Mouse (Mus musculus) thymus, adult 2 months (tissue): ENCODE measurements around the gene Jph3. TPM values are rescaled to one million over a fixed set of nuclear protein-coding genes. Genes with fewer than 3 reads are reported as not detected.

Experiments
- DNase-seq: peaks from one replicate; pipeline ENCODE4 v3.0.0; 2021
- H3K27ac ChIP-seq: fragments of 200-500 bp; 2 replicates; pipeline ENCODE4 v1.5.1; 2012; ENCODE audit warnings: low read length, control low read depth; ENCODE audit not compliant: control insufficient read depth, insufficient read depth
- H3K27me3 ChIP-seq: fragments of 200-500 bp; 2 replicates; pipeline ENCODE4 v1.6.1; 2012; ENCODE audit warnings: mild to moderate bottlenecking, low read length, moderate library complexity, mixed read lengths; ENCODE audit not compliant: control insufficient read depth, insufficient read depth
- H3K36me3 ChIP-seq: fragments of 200-500 bp; 2 replicates; pipeline ENCODE4 v1.6.1; 2012; ENCODE audit warnings: mild to moderate bottlenecking, low read length, moderate library complexity; ENCODE audit not compliant: control insufficient read depth, insufficient read depth
- H3K4me1 ChIP-seq: fragments of 200-500 bp; replicated peaks from 2 replicates; pipeline ENCODE4 v1.6.1; 2012; ENCODE audit warnings: low read length; ENCODE audit not compliant: control insufficient read depth, insufficient read depth
- H3K4me3 ChIP-seq: fragments of 200-500 bp; 2 replicates; pipeline ENCODE4 v1.5.1; 2012; ENCODE audit warnings: mild to moderate bottlenecking, low read length, control low read depth, moderate library complexity; ENCODE audit not compliant: control insufficient read depth, insufficient read depth
- CTCF ChIP-seq: fragments of 200-500 bp; IDR thresholded peaks from 2 replicates; pipeline ENCODE4 v1.5.1; 2012; ENCODE audit warnings: mild to moderate bottlenecking, control low read depth, low read length, moderate library complexity, borderline replicate concordance; ENCODE audit not compliant: control insufficient read depth, poor library complexity, insufficient read depth; ENCODE audit errors: extremely low read depth
- POLR2A ChIP-seq: fragments of 200-500 bp; IDR thresholded peaks from 2 replicates; pipeline ENCODE4 v1.6.1; 2012; ENCODE audit warnings: mild to moderate bottlenecking, low read length, control low read depth, moderate library complexity; ENCODE audit not compliant: control insufficient read depth, poor library complexity, insufficient read depth; ENCODE audit errors: extremely low read depth
- WGBS: fragments of 180-500 bp; shearing (Covaris S2); methylation state at CpG from one replicate; pipeline ENCODE4 v1.1.7; 2018; 5-methylcytosine and 5-hydroxymethylcytosine counted together
- polyA plus RNA-seq: library from polyadenylated mRNA; depleted of rRNA; stranded (reverse); fragments of >200 nt; gene quantifications from 2 replicates; pipeline ENCODE4 v1.2.3, GENCODE M21; 2012

Jph3 gene
- polyA plus RNA-seq, 1 experiment = 0.07 TPM

- H3K36me3 ChIP-seq = no peaks in the 10 kb centered on the region
- peak; percentile 80; the same call in 1 of the 2 replicates for TF ChIP-seq CTCF
- TF ChIP-seq POLR2A = no peak
- H3K27ac ChIP-seq = no peak overlapping the region
- no peaks in the 10 kb centered on the region for H3K27me3 ChIP-seq
- DNase-seq = peak; percentile 60
- no peak overlapping the region for H3K4me3 ChIP-seq
- WGBS = 53% methylated on average over 4 of the region's 4 CpGs
- H3K4me1 ChIP-seq = no peaks in the 10 kb centered on the region; the same call in 1 of the 2 replicates
These were observed 35.0 kb upstream of the Jph3 start for GRCm38 (mm10) chr8:121694453-121694852.

GRCm38 (mm10) chr8:121695585-121696184 lies 33.7 kb upstream of the Jph3 start:
- Histone ChIP-seq H3K27ac (no peak overlapping the region), H3K27me3 (no peaks in the 10 kb centered on the region), H3K4me3 (no peak overlapping the region), H3K36me3 (no peaks in the 10 kb centered on the region), H3K4me1 (no peaks in the 10 kb centered on the region; the same call in 1 of the 2 replicates)
- TF ChIP-seq CTCF (no peak), POLR2A (no peak)
- DNase-seq = no peak
- 80% methylated on average over 6 of the region's 6 CpGs for WGBS

- Histone ChIP-seq H3K36me3 (no peaks in the 10 kb centered on the region), H3K4me1 (no peaks in the 10 kb centered on the region; the same call in 1 of the 2 replicates), H3K27ac (no peak overlapping the region), H3K4me3 (no peak overlapping the region), H3K27me3 (no peaks in the 10 kb centered on the region)
- WGBS = 16% methylated on average over 16 of the region's 17 CpGs
- TF ChIP-seq CTCF (no peak), POLR2A (no peak)
- no peak for DNase-seq
These were observed 31.4 kb upstream of the Jph3 start for GRCm38 (mm10) chr8:121697735-121698614.

GRCm38 (mm10) chr8:121698615-121699101 lies 30.8 kb upstream of the Jph3 start:
- no peak overlapping the region for H3K4me3 ChIP-seq
- WGBS = 8% methylated on average over 9 of the region's 9 CpGs
- DNase-seq = no peak
- no peak for TF ChIP-seq POLR2A
- no peak for TF ChIP-seq CTCF
- no peak overlapping the region for H3K27ac ChIP-seq
- no peaks in the 10 kb centered on the region for H3K27me3 ChIP-seq
- no peaks in the 10 kb centered on the region; the same call in 1 of the 2 replicates for H3K4me1 ChIP-seq
- H3K36me3 ChIP-seq = no peaks in the 10 kb centered on the region

GRCm38 (mm10) chr8:121699936-121700335 lies 29.5 kb upstream of the Jph3 start:
- no peak for DNase-seq
- TF ChIP-seq CTCF = no peak
- TF ChIP-seq POLR2A = no peak
- WGBS = 90% methylated on average over 2 of the region's 2 CpGs
- Histone ChIP-seq H3K36me3 (no peaks in the 10 kb centered on the region), H3K27me3 (no peaks in the 10 kb centered on the region), H3K4me3 (no peak overlapping the region), H3K4me1 (no peaks in the 10 kb centered on the region), H3K27ac (no peak overlapping the region)

GRCm38 (mm10) chr8:121705174-121705573 lies 24.2 kb upstream of the Jph3 start:
- TF ChIP-seq CTCF (no peak), POLR2A (no peak)
- Histone ChIP-seq H3K4me1 (no peaks in the 10 kb centered on the region), H3K27me3 (no peaks in the 10 kb centered on the region), H3K27ac (no peak overlapping the region), H3K4me3 (no peak overlapping the region), H3K36me3 (no peaks in the 10 kb centered on the region)
- 70% methylated on average over 3 of the region's 3 CpGs for WGBS
- DNase-seq = no peak
